Mouse (Mus musculus): ENCODE results near the gene Gm49387. TPM values are rescaled to one million over a fixed set of nuclear protein-coding genes. Genes with fewer than 3 reads are reported as not detected.

Gm49387 gene
- polyA plus RNA-seq, 1 experiment from 2014 or later = 0.93 TPM

DNA sequence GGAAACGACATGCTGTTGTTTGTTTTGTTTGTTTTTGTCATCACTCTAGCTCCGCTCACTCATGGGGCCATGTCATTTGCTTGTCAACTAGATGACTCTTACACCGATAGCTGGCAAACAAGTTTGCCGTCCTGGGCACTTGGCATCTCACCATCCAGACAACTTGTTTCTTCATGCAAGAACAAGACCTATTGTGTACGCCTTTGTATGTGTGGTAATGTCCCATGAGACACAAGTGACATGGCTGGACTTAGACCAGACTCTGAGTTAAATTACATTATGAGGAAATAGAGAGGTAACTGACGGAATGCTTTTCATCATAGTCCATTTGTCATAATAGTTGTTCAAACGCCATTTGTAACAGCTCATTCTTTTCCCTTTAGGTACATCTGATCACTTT lies 5.2 kb upstream of the Gm49387 start:
- H3K27me3 ChIP-seq = no peaks in the 10 kb centered on the region
- no peak overlapping the region for H3K4me2 ChIP-seq (replicated peaks)
- ATAC-seq (ENCODE audit: low FRiP score) = no peak
- H3K36me3 ChIP-seq = no peaks in the 10 kb centered on the region
- no peak overlapping the region for H3K4me3 ChIP-seq
- H3K9me3 ChIP-seq (replicated peaks) = peaks cover 3% of the 10 kb centered on the region; the same call in 1 of the 2 replicates
- 91% methylated on average over 7 of the region's 7 CpGs for WGBS
- H3K4me1 ChIP-seq = peaks cover 5% of the 10 kb centered on the region; the same call in 1 of the 2 replicates
- H3K27ac ChIP-seq = no peak overlapping the region
- no peak overlapping the region for H3K9ac ChIP-seq

DNA sequence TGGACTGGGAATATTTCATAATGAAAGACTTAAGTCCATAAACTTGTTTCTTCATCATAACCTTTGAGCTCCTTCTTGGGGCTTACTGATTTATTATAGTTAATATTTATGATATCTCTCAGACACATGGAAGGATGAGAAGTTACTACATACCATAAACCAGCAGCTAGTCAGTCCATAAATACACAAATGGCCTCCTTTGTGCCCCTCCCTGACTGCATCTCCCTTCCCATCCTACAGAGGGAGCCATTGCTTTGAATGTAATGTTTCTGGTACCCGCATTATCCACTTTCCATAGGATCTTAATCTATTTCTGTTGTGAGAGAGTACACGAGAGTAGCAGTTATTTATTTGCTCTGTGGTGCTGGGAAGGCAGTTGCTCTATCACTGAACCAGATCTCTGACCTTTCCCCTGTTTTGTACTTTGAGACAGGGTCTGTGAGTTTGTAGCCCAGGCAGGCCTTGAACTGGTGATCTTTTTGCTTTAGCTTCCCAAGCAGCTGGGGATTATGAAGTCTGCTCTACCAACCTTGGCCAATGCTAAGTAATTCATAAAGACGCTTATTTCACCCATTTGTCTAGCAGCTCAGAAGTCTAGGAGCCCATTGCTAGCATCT lies 4.4 kb upstream of the Gm49387 start:
- Histone ChIP-seq H3K9me3 (replicated peaks) (no peaks in the 10 kb centered on the region), H3K27ac (no peak overlapping the region), H3K4me3 (no peak overlapping the region), H3K36me3 (no peaks in the 10 kb centered on the region), H3K9ac (no peak overlapping the region), H3K27me3 (no peaks in the 10 kb centered on the region), H3K4me2 (replicated peaks) (no peak overlapping the region), H3K4me1 (peaks cover 9% of the 10 kb centered on the region)
- 70% methylated on average over 3 of the region's 3 CpGs for WGBS
- no peak for ATAC-seq (ENCODE audit: low FRiP score)

DNA sequence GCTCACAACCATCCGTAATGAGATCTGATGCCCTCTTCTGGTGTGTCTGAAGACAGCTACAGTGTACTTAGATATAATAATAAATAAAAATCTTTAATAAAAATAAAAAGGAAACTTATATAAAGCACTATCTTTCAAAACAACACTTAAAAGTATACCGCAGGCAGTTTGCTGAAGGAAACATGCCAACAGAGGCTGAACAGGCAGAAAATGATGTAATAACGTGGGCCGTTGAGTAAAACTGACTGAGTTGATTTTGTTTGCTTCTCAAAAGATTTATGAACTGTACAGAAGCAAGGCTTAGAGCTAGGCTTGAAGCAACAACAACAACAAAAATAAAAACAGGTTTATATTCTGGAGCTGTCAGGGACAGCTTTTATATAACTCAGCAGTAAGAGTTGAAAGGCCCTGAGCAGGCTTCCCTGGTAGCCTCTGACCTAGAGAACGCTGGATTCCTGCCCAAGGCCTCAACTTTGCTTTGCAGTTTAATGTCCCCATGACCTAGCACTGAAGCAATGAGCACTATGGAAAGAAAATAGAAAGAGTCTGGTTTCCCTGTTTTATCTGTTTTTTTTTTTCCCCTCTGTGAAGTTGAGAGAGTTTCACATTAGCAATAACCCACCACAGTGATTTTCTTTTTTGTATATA lies 3.6 kb upstream of the Gm49387 start:
- Histone ChIP-seq H3K9me3 (replicated peaks) (no peaks in the 10 kb centered on the region), H3K4me1 (peaks cover 11% of the 10 kb centered on the region), H3K4me2 (replicated peaks) (no peak overlapping the region), H3K36me3 (no peaks in the 10 kb centered on the region), H3K4me3 (no peak overlapping the region), H3K9ac (no peak overlapping the region), H3K27ac (no peak overlapping the region), H3K27me3 (no peaks in the 10 kb centered on the region)
- ATAC-seq (ENCODE audit: low FRiP score) = no peak
- WGBS = 91% methylated on average over 5 of the region's 5 CpGs

DNA sequence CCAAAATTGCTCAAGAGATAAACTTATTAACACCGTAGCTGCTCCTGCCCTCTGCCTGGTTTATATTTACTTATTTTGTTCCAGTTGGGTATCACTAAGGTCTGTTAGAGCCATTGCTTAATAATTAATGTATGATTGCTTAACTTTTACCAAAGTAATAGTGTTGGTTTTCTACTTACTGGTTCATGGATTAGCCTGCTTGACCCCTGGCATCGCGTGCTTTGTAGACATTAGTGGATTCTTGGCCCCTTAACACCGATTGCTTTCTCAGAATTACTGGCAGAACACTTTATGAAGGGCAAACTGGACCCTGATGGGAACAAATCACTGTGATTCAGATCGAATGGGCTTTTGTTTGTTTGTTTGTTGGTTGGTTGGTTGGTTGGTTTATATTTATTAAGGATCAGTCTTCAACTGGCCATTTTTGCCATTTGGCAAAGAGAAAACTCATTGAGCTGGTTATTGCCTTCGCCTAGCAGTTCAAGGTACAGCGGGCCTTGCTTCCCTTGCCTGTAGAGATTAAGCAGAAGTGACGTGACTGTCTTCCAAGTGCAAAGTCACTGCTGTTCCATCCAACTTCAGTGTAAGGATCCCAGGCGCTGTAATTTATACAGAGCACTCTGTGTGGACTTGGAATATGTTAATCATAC lies 953 bp upstream of the Gm49387 start:
- no peaks in the 10 kb centered on the region for H3K36me3 ChIP-seq
- H3K9ac ChIP-seq = peak overlapping the region; percentile 66; the same call in 1 of the 2 replicates
- WGBS = 73% methylated on average over 9 of the region's 9 CpGs
- no peak overlapping the region for H3K27ac ChIP-seq
- H3K9me3 ChIP-seq (replicated peaks) = no peaks in the 10 kb centered on the region
- peaks cover 11% of the 10 kb centered on the region for H3K4me1 ChIP-seq
- peak overlapping the region; percentile 96 for H3K4me2 ChIP-seq (replicated peaks)
- H3K27me3 ChIP-seq = no peaks in the 10 kb centered on the region
- H3K4me3 ChIP-seq = peak overlapping the region; percentile 62
- no peak for ATAC-seq (ENCODE audit: low FRiP score)

DNA sequence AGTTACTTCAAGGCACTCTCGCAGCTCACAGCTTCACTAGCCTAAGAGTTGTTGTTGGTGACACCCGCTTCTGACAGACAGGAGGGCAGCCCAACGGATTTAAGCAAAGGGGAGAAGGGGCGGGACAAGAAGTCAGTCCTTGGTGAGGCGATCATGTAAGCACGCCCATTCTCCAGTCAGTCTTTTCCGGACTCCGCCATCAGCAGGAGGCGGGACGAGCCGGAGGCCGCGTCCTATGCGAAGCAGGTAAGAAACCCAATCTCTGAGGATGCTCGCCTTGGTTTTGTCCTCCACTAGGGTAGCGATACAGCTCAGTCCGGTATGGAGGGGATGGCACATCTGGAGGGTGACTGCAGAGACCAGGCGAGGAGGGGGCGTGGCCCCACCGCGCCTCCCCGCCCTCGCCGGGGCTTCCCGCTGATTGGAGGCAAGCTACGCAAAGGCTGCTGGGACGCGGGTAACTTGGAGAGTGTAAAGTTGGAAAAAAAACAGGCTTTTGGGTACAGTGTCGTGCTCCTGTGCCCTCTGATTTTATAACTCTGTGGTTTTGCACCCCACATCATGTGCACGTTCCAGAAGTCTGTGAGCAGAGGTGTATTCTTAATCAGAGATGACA lies 320 bp upstream of the Gm49387 start, which contains the start of the genes Btd and Hacl1:
Gene Btd (plus strand): TSS at position 139 of the 616 bp plus-strand sequence.
Gene Hacl1 (minus strand): TSS at position 397 of the 616 bp plus-strand sequence.
- H3K4me2 ChIP-seq (replicated peaks) = peak within 1 kb of the TSS; percentile 96
- ATAC-seq (ENCODE audit: low FRiP score) = peak; percentile 98
- H3K4me3 ChIP-seq = peak within 1 kb of the TSS; percentile 62
- H3K4me1 ChIP-seq = peaks cover 11% of the 10 kb centered on the region
- H3K27ac ChIP-seq = peak within 1 kb of the TSS; percentile 82
- no peaks in the 10 kb centered on the region for H3K9me3 ChIP-seq (replicated peaks)
- no peaks in the 10 kb centered on the region for H3K36me3 ChIP-seq
- peak within 1 kb of the TSS; percentile 66 for H3K9ac ChIP-seq
- WGBS = 1% methylated on average over 30 of the region's 30 CpGs
- H3K27me3 ChIP-seq = no peaks in the 10 kb centered on the region

DNA sequence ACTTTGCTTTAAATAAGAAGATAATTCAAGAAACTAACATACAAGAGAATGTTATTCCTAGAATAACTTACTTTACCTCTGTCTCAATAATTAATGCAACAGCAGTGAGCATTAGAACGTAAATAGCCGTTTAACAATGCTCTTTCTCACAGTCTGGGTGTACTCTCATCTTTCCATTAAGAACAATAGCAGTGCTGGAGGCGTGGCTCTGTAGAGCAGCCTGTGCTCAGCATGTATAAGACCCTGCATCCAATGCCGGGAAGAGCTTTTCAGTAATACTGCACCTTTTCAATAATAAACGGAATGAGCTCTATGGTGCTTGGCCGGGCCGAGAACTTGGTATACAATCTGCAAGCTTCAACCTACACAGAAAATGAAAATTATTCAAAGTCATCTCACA lies 10.0 kb downstream of the Gm49387 start:
- 44% methylated on average over 7 of the region's 7 CpGs for WGBS
- Histone ChIP-seq H3K27me3 (no peaks in the 10 kb centered on the region), H3K27ac (no peak overlapping the region), H3K4me2 (replicated peaks) (no peak overlapping the region), H3K36me3 (no peaks in the 10 kb centered on the region), H3K9ac (no peak overlapping the region), H3K4me1 (0 out of 2 replicates have a peak, but pooled peaks cover 3% of the 10 kb centered on the region), H3K9me3 (replicated peaks) (no peaks in the 10 kb centered on the region), H3K4me3 (no peak overlapping the region)
- peak; percentile 52; the same call in 1 of the 2 replicates for ATAC-seq (ENCODE audit: low FRiP score)

DNA sequence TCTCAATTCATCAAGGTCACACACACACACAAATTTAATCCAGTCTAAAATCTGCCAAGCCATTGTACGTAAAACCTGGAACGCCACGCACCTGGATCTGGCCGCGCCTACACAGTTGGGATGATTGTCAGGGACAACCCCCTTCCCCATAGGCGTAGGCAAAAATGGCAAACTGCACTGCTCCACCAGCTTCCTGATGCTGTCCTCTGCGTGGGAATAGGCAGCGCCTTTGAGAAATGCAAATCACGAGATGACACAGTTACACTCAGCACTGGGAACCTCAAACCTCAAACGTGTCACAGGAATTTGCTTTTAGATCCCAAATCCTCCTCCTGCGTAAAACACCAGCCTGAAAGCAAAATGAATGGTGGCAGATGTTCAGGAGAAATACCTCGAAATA lies 17.9 kb downstream of the Gm49387 start:
- H3K36me3 ChIP-seq = no peaks in the 10 kb centered on the region
- WGBS = 87% methylated on average over 12 of the region's 12 CpGs
- H3K9ac ChIP-seq = no peak overlapping the region
- no peaks in the 10 kb centered on the region for H3K27me3 ChIP-seq
- no peaks in the 10 kb centered on the region for H3K9me3 ChIP-seq (replicated peaks)
- H3K27ac ChIP-seq = no peak overlapping the region
- H3K4me1 ChIP-seq = no peaks in the 10 kb centered on the region
- no peak overlapping the region for H3K4me3 ChIP-seq
- no peak for ATAC-seq (ENCODE audit: low FRiP score)
- H3K4me2 ChIP-seq (replicated peaks) = no peak overlapping the region

DNA sequence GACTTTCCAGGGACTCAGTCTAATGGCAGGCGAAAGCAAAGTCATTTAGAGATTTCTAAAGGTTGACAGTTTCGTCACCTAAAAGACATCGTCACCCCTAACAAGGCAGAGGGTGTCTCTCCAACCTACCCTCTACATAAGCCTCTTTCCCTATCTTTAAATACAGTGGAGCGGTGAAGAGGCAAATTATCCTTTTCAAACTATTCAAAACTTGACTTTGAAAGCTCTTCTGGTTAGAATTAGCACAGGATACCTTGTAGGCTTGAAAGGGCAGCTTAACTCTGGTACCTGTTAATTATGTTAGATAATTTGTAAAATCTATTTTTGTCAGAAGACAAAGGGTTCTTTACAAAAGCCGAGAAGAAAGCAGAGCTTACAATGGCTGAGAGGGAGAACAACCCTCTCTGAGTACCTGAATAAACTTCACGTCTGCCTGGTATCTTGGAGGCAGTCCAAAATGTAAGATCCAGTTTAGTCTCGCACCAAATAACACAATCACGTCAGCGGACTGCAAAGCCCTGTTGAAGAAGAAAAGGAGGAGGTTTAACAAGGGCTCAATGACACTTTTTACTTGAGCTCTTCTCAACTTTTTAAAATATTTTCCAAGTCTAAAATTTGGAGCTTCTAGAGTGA lies 20.0 kb downstream of the Gm49387 start:
- Histone ChIP-seq H3K27ac (no peak overlapping the region), H3K9me3 (replicated peaks) (no peaks in the 10 kb centered on the region), H3K4me2 (replicated peaks) (no peak overlapping the region), H3K27me3 (no peaks in the 10 kb centered on the region), H3K4me1 (no peaks in the 10 kb centered on the region), H3K9ac (no peak overlapping the region), H3K4me3 (no peak overlapping the region), H3K36me3 (no peaks in the 10 kb centered on the region)
- no peak for ATAC-seq (ENCODE audit: low FRiP score)
- WGBS = 74% methylated on average over 9 of the region's 9 CpGs

DNA sequence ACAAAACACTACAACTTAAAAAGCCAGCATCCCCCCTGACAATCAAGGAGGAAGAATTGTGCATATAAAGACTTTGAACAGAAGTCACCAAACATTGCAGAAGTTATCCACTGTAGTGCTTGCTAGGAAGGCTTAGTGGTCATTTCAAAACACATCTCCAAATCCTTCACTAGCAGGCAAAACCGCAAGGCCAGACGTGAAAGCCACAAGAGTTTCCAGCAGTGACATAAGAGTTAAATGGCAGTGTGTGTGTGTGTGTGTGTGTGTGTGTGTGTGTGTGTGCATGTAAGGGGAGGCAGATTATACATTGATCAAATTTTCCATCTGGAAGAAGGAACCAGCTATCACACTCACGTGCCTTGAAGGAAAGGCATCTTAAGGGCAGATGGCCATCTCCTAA lies 22.7 kb downstream of the Gm49387 start:
- Histone ChIP-seq H3K27me3 (no peaks in the 10 kb centered on the region), H3K4me3 (no peak overlapping the region), H3K9ac (no peak overlapping the region), H3K27ac (no peak overlapping the region), H3K9me3 (replicated peaks) (no peaks in the 10 kb centered on the region), H3K36me3 (no peaks in the 10 kb centered on the region), H3K4me2 (replicated peaks) (no peak overlapping the region), H3K4me1 (no peaks in the 10 kb centered on the region)
- 92% methylated on average over 3 of the region's 3 CpGs for WGBS
- ATAC-seq (ENCODE audit: low FRiP score) = no peak

DNA sequence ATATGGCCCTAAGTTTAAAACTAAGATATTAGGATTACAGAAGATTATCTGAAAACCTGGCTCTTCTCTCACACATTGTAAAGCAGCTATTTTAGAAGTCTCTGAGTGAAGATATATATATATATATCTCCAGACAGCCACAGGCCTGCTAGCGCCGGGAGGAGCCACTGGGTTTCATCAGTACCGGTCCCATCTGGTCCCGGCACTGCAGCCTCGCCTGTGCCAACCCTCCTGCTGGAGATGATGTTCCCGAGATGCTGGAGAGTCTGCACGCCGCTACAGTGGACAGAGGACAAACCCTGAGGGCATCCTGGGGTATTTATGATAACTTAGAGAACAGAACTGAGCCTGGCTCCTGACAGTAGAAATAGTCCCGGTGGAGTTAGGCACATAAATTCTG lies 23.5 kb downstream of the Gm49387 start:
- H3K27ac ChIP-seq = no peak overlapping the region
- no peak overlapping the region for H3K4me2 ChIP-seq (replicated peaks)
- H3K9me3 ChIP-seq (replicated peaks) = no peaks in the 10 kb centered on the region; the same call in 1 of the 2 replicates
- 79% methylated on average over 9 of the region's 9 CpGs for WGBS
- no peak overlapping the region for H3K4me3 ChIP-seq
- no peaks in the 10 kb centered on the region for H3K27me3 ChIP-seq
- ATAC-seq (ENCODE audit: low FRiP score) = no peak
- H3K4me1 ChIP-seq = no peaks in the 10 kb centered on the region
- H3K36me3 ChIP-seq = no peaks in the 10 kb centered on the region
- H3K9ac ChIP-seq = no peak overlapping the region

DNA sequence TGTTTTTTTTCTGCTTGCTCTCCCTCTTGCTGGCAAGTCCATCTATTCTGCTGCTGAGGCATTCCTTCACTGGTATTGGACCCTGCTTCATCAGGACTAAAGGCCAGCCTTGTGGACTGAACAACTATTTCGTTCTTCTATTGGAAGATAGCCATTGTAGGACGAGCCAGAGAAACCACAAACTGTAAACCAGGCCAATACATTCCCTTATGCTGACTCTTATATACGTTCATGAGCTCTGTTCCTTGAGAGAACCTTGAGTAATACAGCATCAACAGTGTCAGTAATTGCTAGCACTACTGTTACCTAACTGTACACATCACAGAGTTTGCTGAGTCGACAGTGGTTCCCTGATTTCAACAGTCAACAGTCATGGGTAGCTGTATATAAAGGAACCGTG lies 27.0 kb downstream of the Gm49387 start:
- Histone ChIP-seq H3K4me3 (no peak overlapping the region), H3K36me3 (no peaks in the 10 kb centered on the region), H3K27ac (no peak overlapping the region), H3K9me3 (replicated peaks) (no peaks in the 10 kb centered on the region; the same call in 1 of the 2 replicates), H3K9ac (no peak overlapping the region), H3K4me2 (replicated peaks) (no peak overlapping the region), H3K27me3 (no peaks in the 10 kb centered on the region), H3K4me1 (no peaks in the 10 kb centered on the region)
- WGBS = 85% methylated on average over 5 of the region's 5 CpGs
- no peak for ATAC-seq (ENCODE audit: low FRiP score)

DNA sequence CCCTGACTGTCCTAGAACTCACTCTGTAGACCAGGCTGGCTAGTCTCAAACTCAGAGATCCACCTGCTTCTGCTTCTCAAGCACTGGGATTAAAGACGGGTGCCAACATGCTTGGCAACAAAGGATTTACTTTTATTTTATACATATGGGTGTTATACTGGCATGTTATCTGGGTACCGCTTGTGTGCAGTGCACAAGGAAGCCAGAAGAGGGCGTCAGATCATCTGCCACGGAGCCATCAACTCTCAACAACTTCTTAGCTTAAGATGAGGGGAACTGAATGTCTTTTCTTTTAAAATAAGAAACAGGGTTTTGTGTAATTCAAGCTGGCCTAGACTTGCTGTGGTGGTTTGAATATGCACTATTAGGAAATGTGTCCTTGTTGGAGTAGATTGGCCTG lies 28.7 kb downstream of the Gm49387 start:
- WGBS = 58% methylated on average over 4 of the region's 4 CpGs
- H3K9me3 ChIP-seq (replicated peaks) = no peaks in the 10 kb centered on the region; the same call in 1 of the 2 replicates
- no peak for ATAC-seq (ENCODE audit: low FRiP score)

More for the DNA sequence above, 28.7 kb downstream of the Gm49387 start:
- no peaks in the 10 kb centered on the region for H3K27me3 ChIP-seq
- H3K4me2 ChIP-seq (replicated peaks) = no peak overlapping the region
- no peaks in the 10 kb centered on the region for H3K4me1 ChIP-seq
- no peak overlapping the region for H3K4me3 ChIP-seq
- no peaks in the 10 kb centered on the region for H3K36me3 ChIP-seq
- H3K9ac ChIP-seq = no peak overlapping the region
- no peak overlapping the region for H3K27ac ChIP-seq
